Mouse (Mus musculus): ENCODE results near the gene Tex33.

DNA sequence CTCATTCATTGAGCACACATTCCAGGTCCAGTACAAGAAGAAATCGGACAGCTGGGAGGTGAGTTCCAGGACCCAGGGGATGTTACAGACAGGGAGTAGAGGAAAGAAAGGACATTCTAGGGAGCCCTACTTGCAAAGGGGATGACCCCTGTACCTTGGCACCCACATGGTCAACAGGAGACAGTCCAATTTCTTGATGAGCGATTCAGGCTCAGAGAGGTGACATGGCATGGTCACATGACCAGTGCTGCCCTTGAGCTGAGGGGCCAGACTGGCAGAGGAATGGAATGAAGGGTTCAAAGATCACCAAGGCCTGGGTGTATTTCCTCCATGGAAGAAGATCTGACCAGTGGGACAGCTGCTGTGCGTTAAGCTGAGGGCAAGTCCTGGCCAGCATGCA, 51.1 kb downstream of the Tex33 start:
- TF ChIP-seq CTCF (IDR thresholded peaks at IDR 0.05; ENCODE audit: extremely low read depth, insufficient read depth, insufficient read length, insufficient replicate concordance) (no peak), POLR2A (IDR thresholded peaks at IDR 0.05; ENCODE audit: low read depth, low read length) (no peak)

All from spleen, adult 2 months (tissue).